Mouse (Mus musculus): ENCODE measurements at regions not wholly inside any gene's neighbourhood (a gene's known extent, or its start where the extent isn't known, plus 50 kb on each side); places are given as distances from the start of the nearest gene placed in this dataset.

DNA sequence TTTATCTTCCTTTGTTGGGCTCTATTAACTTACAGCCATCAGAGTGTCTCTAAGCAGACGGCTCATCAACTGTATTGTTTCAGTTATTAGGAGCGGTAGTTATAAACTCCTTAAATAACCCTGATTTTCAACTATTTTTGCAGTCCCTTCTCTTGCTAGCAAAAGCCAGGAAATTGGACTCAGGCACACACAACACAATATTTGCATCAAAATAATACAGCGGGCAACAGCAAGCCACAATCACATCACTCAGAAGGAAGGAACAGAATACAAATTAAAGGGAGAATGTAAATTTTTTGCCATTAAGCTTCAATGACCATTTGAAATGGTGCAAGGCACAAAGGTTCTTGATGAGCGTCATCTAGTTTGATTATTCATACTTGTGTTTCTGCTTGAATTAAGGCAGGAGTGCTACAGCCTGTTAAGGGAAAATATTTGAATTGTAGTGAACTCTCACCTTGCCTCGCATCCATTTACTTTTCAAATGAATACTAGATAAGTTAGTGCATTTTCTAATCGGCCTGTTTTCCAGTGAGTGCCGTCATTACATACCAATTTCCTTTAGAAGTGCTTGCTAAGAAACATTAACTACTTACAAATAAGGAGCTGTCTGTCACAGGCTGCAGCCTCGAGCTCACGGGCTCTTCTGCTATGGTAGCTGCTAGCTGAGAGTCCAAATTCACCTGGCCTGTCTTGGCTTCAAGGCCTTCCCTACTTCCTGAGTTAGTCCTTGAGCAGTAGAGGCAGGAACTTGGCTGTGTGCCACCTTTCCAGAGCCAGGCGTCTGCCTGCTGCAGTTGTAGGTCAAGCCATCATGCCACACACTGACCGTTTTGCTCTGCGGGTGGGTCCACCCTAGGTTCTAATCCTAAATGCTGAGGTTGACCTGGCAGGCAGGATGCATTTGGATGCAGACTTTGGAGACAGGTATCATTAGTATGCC is 91.1 kb upstream of the Kiz start:
- TF ChIP-seq CTCF (IDR thresholded peaks at IDR 0.05) (no peak), POLR2A (IDR thresholded peaks at IDR 0.05; ENCODE audit: insufficient read depth, low read depth, low read length) (no peak), EP300 (IDR thresholded peaks at IDR 0.05; ENCODE audit: insufficient read depth, low read depth, low read length) (no peak)

Measured in heart, adult 2 months (tissue).